Mouse (Mus musculus): ENCODE results near the gene Shank2.

The Shank2 gene

DNA sequence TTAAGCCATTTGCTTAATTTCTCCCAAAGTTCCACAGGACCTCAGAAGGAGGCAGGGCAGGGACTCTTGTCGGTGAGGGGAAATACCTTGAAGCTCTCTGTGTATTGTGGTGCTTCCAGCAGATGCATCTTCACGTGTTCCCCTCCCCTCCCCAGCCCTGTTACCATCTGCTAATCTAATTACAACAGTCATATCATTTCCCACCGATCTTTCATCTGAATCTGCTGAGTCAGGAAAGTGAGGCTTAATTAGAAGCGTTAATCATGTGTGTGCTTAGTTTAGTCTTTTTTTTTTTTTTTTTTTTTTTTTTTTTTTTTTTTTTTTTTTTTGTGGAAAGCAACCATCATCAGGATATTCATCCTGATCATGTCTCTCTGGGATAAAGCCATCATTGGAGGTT lies 256.6 kb downstream of the Shank2 start:
- in situ Hi-C loops (cut with MboI, MseI) = no loop called here

DNA sequence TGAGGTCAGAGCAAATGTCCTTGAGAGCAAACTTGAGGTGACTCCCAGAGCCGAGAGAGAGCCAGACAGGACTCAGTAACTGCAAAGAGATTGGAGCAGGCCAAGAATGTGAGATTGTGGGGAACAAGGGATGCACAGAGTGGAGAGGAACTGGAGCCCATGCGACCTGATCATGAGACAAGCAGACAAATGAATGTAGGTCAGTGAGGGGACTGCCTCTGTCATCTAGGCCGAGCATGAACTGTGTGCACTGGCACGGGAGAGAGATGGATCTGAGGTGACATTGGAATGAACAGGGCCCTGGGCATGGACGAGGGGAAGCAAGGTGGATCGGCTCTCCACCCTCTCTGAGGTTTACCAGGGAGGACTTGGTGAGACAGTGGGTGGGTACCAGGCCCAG lies 260.9 kb downstream of the Shank2 start:
- in situ Hi-C loops (cut with MboI, MseI) = no loop called here

DNA sequence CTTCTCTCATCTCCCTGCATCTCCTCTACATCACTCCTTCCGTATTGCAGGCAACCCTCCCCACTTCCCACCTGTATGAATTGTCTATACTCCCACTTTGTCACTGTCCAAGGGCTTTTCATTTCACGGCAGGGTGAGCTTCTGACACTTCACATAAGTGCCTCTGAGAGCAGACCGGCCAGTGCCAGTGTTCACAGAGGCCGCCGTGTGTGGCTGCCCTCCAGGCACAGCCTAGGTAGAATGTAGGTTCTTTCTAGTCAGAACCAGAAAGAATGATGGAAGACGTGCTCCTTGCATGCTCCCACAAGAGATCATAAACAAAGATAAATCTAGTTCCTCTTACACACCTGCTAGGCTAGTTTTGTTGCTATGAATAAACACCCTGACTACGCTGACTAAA lies 265.0 kb downstream of the Shank2 start:
- in situ Hi-C loops (cut with MboI, MseI) = no loop called here

DNA sequence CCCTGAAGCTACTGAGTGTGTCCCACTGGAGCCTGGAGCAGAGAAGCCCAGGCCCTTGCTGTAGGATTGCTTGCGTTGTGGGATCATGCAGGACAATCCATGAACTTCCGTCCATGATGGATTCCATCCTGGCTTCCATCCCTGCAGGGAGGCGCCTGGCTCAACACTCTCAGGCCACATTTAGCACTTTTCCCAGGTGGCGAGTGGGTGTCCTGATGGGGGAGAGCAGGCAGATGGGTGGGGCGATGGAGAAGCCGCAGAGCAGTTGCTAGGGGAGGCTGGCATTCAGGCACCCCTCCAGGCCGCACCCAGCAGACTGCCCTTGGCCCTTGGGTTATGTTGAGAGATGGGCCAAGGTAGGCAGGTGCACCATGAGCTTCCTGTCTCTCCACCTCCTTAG lies 266.6 kb downstream of the Shank2 start:
- in situ Hi-C loops (cut with MboI, MseI) = no loop called here

DNA sequence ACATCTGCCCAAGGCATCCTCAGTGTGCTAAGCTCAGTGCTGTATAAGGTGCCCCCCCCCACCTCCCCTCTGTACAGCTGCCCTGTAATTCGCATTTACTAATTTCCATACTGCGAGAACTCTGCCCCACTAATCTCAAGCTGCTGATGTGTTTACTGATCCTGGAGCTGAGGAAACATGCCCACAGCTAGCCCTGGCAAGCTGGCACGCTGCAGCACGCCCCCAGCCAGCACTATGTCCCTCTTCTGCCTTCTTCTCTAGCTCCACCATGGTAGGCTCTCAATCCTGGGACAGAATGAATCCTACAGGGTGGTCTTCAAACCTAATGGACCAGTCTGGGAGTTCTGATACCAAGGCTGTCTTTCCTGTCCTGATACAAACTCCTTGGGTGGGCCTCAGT lies 267.1 kb downstream of the Shank2 start:
- in situ Hi-C loops (cut with MboI, MseI) = no loop called here

DNA sequence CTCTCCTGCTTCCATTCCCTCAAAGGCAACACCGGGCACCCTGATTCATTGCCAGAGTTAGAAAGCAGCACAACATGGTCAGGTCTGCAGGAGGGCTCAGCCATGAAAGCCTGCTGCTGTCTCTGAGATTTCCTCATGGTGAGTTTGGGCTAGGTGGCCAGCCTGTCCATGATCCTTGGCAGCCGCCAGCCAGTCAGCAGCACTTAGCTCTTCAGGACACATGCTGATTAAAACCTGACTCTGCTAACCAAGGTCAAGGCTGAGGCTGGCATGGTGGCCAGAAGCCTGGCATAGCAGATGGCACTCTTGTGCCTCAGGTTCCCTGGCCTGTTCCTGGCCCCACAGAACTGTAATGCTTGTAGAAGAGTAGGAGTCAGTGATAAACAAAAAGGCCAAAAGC lies 269.3 kb downstream of the Shank2 start:
- in situ Hi-C loops (cut with MboI, MseI) = no loop called here

DNA sequence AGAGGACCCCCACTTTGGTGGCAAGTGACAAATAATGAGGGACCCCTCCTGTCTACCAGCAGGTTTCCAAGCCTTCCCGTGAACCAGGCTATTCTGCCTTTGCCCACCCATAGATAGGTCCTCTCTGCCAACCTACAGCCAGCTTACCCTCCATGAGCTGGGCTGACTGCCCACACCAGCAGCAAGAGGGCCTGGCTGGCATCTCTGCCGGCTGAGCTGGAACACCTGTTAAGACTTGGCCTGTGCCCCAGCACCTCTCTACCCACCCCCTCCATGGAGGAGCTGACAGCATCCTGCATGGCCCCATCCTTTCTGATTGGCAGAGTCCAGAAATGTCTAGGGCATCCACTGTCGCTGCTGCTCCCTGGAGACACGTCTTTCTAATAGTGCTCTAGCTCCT lies 277.0 kb downstream of the Shank2 start:
- in situ Hi-C loops (cut with MboI, MseI) = no loop called here

DNA sequence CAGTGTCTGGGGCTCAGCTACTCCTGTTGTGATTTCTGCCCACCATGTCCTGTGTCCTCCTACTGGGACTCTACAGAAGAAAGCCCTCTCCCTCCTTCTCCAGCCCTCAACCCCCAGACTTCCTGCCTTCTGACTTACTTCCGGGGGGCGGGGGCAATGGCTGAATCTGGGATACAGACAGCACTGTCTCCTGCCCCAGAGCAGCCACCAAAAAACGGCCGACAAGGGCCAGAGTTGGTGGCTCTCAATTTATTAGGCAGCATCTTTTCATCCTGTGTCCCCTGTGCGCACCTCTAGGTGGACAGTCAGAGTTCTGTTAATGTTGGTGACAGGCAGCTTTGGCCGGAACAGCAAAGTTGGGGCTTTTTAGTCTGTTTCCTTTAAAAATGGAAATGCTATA lies 282.0 kb downstream of the Shank2 start:
- in situ Hi-C loops (cut with MboI, MseI) = no loop called here

DNA sequence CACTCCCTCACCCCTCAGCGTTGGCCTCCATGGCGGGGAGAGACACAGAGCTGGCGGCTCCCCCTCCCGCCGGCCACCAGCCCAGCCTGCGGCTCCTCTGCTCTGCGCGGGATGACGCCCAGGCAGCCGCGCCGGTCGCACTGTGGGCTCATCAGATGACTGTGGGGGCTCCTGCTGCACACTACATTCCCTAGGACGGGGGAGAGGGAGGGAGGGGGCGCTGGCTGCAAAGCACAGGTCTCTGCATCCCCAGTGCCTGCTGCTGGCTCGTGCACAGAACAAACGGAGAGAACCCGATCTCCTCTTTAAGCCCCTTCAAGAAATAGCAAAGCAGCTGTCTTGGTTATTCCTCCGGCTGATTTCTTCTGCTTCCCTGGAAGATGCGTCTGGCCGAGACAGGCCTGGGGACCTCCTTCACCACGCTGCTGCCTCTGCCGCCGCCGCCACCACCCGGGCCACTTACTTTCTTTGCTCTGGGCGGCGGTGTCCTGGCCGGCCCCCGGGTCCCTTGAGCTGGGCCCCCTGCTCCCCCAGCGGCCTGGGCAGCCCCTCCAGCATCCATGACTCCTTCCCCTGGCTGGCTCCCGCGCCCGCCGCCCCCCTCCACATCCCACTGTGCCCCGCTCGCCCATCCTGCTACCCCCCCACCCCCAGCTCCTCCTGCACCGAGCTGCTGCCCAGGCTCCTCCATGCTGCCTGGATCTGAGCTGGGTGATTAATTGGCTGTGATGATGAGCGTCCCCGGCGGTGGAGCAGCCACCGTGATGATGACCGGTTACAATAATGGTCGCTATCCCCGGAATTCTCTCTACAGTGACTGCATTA lies 282.7 kb downstream of the Shank2 start:
- in situ Hi-C loops (cut with MboI, MseI) = no loop called here

DNA sequence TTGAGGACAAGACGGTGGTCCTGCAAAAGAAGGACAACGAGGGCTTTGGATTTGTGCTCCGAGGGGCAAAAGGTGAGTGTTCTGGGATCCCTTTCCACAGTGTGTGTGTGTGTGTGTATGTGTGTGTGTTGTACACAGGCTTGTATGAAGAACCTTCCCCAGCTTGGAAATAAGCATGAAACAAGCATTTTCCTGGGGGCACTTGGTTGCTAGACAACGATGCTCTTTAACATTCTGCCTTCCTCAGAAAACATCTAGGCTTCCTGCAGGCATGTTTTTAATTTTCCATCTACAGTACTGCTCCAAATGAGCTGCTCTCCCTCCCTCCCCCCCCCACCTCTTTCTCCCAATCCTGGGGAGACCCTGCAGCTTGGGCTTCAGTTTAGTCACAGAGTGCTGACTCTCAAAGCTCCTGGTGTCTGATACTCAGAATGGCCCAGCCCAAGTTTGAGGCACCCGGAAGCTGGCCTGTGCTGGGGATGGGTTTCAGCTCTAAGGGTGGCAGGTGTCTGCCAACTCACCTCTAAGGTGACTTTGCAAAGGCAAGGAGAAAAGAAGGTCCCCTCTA lies 283.4 kb downstream of the Shank2 start:
- in situ Hi-C loops (cut with MboI, MseI) = no loop called here

DNA sequence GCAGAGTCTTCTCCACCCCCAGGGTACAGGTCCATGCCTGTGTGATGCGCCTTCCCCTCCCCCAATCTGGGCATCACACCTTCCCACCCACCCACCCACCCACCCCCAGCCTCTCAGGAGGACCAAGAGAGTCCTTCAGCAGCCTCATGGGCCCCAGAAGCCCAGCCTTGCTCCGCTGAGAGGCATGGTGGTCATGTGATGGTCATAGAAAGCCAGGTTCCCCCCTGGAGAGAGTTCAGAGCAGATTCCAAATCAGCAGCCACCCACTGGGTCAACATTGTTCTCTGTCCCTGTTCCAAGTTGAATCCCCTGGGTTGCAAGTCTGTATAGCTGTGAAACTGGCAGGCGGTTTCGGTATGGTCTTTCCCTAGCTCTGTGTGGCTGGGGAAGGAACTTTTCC lies 284.2 kb downstream of the Shank2 start:
- in situ Hi-C loops (cut with MboI, MseI) = no loop called here

DNA sequence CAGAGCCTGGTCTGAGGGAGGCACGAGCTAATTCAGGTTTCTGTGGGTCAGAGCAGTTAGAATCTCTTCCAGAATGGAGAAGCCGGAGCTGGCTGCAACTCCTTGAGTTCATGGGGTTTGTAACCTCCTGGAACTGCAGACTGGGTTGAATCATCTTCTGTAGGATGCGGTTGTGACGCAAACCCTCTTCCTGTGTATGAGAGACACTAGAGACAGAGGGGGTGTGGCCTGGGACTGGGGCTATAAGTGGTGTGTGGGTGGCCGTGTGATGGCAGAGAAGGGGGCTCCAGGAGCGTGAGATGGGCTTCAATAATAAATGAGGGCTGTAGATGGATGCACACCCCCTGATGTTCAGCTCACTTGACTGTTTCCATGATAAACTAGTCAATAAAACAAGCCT lies 286.3 kb downstream of the Shank2 start:
- in situ Hi-C loops (cut with MboI, MseI) = no loop called here

DNA sequence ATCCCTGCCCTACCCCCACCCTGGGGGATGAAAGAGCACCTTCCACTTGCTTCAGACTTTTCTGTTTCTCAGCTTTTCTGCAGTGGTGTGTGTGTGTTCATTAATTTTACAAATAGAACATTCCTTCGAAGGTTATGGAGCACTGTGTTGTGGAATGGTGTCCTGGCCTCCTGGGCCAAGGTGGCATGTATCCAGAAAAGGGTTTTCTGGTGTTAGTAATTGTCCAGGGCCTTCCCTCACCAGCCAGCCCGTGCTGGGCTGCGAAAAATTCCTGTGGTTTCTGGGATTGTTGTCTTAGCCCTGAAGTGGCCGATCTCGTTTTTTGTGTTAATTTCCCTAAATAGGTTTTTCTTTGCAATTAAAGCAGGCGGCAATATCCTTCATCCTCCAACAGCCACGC lies 289.8 kb downstream of the Shank2 start:
- in situ Hi-C loops (cut with MboI, MseI) = no loop called here

DNA sequence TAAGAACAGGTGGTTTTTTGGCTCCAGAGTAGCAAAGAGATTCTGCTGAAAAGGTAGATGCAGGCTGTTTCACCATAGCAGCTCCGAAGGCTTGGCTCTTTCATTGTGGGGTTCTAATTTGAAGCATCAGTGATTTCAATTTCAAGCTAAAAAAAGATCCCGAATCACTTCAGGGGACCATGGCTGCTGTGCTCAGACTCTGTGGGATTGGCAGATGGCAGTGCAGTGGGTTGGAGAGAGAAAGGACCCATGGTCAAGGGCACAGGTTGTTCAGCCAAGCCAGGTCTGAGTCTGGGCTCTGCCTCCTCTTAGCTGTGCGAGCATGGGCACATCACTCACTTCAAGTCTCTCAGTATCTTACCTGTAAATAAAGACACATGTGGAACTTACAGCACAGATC lies 291.9 kb downstream of the Shank2 start:
- in situ Hi-C loops (cut with MboI, MseI) = no loop called here

DNA sequence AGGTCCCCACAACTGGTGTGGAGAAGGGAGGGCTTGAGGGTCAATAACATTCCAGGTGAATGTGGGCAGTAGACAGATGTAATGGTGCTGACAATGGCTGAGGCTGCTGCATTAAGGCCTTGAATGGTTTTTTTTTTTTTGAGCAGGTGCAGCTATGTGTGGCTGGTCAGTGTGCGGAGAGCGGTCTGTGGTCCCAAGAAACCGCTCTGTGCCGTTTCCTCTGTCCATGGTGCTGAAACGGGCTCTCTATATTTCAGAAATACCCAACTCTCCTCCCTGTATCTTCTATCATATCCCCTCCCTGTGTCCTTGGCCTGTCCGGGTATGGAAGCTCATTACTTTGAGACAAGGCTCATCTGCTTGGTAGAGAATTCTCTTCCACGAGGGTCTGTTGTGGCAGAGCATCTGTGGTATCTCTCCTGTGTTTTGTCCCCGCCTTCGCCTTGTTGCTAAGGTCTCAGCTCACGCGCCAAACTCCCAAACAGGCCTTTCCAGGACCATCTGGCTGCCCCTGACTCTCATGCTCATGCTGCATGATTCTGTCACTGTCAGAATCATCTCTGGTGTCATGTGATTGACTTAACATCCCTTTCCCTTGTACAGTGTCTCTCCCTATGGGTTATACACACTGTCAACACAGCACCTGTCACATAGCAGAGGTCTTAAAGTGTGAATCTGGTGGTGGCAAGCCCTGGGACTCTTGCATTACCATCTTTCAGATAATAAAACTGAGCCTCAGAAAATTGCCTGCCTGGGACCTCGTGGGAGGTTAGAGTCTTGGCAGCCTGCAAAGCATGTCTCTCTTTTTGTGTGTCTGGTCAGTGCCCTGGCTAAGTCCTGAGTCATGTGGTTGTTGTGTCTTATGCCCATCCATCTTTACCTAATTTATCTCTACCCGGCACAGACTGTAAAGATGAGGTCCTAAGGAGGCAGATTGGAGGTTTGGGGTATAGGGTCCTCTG lies 292.8 kb downstream of the Shank2 start:
- in situ Hi-C loops (cut with MboI, MseI) = no loop called here

DNA sequence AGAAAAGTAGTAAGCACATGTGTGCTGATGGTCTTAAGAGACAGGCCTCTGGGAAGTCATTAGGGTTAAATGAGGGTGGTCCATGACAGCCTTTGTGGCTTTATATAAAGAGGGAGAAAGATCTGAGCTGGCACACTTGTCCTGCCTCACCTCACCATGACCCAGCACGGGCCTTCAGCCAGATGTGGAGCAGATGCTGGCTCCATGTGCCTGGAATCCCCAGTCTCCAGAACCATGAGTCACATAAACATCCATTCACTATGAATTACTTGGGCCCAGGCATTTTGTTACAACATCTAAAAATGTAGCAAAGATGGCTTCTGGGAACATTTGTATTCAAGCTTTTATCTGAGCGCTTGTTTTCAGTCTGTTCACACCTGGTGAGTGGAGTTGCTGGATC lies 297.6 kb downstream of the Shank2 start:
- in situ Hi-C loops (cut with MboI, MseI) = no loop called here

DNA sequence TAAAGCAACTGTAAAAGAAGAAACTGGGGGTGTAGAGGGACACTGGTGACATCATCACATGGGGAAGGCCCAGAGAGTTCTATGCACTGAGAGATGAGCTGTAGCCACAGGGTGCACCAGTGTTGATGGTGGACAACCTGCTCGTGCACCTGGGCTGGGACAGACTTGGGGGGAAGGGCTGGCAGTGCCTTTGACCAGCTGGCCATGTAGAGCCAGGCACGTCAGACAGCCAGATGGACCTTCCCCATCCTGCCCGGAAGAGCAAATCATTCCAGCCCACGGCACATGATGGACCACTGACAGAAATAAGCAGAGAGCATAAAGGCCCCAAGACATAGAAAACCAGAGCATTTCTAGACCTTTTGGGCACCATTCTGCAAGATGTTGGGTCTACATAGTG lies 299.9 kb downstream of the Shank2 start:
- in situ Hi-C loops (cut with MboI, MseI) = no loop called here

DNA sequence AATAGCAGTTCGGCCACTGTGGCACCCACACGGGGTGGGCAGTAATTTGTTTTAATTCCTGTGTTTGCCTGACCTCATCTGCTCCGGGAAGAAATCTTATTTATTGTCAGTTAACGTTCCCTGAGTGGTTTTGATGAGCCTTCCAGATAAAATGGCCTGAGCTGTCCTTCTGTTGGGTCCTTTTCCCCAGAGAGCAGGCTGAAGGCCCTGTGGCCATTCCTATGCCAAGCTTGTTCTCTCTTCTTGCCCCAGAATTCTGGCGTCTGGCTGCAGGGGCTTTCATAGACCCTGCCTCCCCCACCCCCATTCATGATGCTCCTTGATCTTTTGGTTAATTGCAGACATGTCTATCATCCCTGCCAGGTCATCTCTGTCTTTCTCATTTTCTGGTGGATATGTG lies 300.8 kb downstream of the Shank2 start:
- in situ Hi-C loops (cut with MboI, MseI) = no loop called here

DNA sequence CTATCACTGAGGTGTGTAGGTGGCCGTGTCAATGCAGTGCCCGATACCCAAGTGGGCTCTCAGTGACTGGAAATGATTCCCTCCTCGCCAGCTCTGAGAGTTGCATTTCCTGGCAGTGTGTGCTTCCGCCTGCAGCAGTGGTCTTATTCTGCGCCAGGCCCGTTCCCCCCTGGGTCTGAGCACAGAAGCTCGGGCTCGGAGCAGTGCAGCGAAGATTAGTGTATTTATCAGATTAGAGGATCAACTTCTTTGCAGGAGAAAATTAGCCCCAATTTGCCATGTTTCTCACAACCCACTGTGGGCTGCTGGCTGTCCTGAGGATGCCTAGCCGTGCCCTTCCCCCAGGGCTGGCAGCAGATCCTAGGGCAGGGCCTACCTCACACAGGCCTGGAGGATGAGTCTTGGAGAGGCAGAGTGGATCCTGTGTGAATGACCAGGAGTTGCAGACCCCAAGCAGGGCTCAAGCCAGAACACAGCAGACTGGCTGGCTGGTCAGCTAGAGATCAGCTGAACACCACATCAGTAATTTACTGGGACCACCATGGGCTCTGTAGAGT lies 306.2 kb downstream of the Shank2 start:
- in situ Hi-C loops (cut with MboI, MseI) = no loop called here

DNA sequence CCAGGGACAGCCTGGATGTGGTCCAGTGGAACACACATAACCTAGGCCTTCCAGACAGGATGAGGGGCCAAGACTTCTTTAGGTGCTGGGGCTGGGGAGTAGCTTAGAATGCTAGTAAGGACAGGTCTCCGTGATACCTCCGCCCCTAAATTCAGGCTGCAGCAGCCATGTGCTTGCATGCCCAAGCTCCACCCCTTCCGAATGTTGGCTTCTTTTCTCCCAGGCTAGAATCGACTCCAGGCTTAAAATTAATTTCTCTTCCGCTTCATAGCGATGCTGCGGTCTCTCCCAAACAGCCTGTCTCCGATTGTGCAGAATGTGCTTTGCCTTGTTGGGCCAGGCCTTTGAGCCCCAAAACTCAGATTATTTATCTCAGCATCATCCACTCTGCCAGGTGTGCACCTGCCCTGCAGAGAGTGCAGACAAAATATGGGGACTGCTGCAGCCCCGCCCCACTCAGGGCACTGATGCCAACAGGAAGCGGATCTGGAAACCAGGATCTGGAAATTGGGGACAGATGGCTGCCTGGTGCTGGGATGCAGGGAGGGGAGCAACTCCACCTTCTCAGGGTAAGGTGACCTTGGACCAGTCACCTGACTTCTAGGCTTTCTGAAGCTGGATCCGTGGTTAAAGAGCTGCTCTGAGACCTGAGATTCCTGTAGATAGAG lies 312.8 kb downstream of the Shank2 start:
- in situ Hi-C loops (cut with MboI, MseI) = no loop called here

DNA sequence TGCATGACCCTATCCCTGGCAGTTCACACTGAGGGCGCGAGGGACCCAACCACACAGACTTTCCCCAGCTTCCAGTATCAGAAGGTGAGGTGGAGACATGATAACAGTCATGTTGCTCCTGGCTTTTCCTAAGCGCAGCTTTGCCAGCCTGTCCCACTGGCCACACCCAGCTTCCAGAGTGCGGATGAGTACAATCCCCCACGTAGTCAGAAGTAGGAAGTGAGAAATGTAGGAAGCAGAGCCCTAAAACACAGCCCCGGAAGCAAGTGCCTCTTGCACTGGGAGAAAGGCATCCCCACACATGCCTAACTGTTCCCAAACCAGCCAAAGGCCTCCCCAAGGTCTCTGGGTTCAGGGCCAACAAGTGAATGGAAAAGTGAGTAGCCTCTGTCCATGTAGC lies 314.5 kb downstream of the Shank2 start:
- in situ Hi-C loops (cut with MboI, MseI) = no loop called here

DNA sequence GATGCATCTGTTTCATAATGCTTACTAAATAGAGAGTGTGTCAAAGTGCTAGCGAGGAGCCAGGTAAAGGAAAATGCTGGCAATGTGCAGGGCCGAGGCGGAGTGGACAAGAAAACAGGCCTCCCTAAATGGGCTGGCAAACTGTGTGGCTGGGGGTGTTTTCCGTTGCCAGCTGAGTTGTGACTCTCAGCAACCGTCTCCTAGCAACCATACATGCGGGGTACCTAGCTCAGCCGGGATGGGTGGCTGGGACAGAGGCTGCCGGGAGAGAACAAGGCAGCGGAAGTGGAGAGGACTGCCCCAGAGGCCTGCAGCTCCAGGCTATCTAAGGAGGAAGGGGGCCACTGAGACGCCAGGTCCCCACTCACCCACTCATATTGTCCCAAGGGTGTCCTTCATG lies 315.1 kb downstream of the Shank2 start:
- in situ Hi-C loops (cut with MboI, MseI) = no loop called here
